Mouse (Mus musculus): ENCODE results near the gene Macf1.

GRCm38 (mm10) chr4:123526779-123527280 is 157.3 kb downstream of the Macf1 start:
- no peak for TF ChIP-seq CTCF (conservative IDR thresholded peaks at IDR 0.05; ENCODE audit: low read length)
- TF ChIP-seq POU5F1 (IDR thresholded peaks at IDR 0.05; ENCODE audit: borderline replicate concordance, low read length): no peak
- no peak for TF ChIP-seq NANOG (IDR thresholded peaks at IDR 0.05; ENCODE audit: borderline replicate concordance, low read length)

All from E14TG2a.4 (cell line).